Mouse (Mus musculus) ES-Bruce4 (cell line): Measurements from ENCODE around the gene Crtc3. TPM values are rescaled to one million over a fixed set of nuclear protein-coding genes. Genes with fewer than 3 reads are reported as not detected.

ENCODE experiments used
- H3K27ac ChIP-seq: 2 replicates; pipeline ENCODE4 v1.5.1; 2012; ENCODE audit warnings: low read length, inconsistent platforms; ENCODE audit not compliant: insufficient read depth
- H3K27me3 ChIP-seq: 2 replicates; pipeline ENCODE4 v1.6.1; 2012; ENCODE audit warnings: mild to moderate bottlenecking, low read length, inconsistent platforms; ENCODE audit not compliant: control insufficient read depth, poor library complexity, insufficient read depth, severe bottlenecking
- H3K36me3 ChIP-seq: 2 replicates; pipeline ENCODE4 v1.6.1; 2012; ENCODE audit warnings: inconsistent platforms, mild to moderate bottlenecking, low read length, moderate library complexity; ENCODE audit not compliant: control insufficient read depth, poor library complexity, insufficient read depth, severe bottlenecking
- H3K4me1 ChIP-seq: one replicate; pipeline ENCODE4 v1.8.1; 2011; ENCODE audit warnings: low read length; ENCODE audit not compliant: control insufficient read depth, insufficient read depth
- H3K4me3 ChIP-seq: 2 replicates; pipeline ENCODE4 v1.5.1; 2011; ENCODE audit warnings: low read depth, mild to moderate bottlenecking, low read length
- H3K9ac ChIP-seq: 2 replicates; pipeline ENCODE4 v1.6.1; 2012; ENCODE audit warnings: low read depth, mild to moderate bottlenecking, inconsistent platforms; ENCODE audit not compliant: poor library complexity, severe bottlenecking
- H3K9me3 ChIP-seq: replicated peaks from 2 replicates; pipeline ENCODE4 v1.6.1; 2012; ENCODE audit warnings: mild to moderate bottlenecking, low read length, inconsistent platforms; ENCODE audit not compliant: control insufficient read depth, poor library complexity, insufficient read depth, severe bottlenecking
- CTCF ChIP-seq: IDR thresholded peaks from one replicate; pipeline ENCODE4 v1.8.1; 2011; ENCODE audit warnings: low read depth, low read length
- EP300 ChIP-seq: IDR thresholded peaks from 2 replicates; pipeline ENCODE4 v1.6.1; 2011; ENCODE audit warnings: low read depth, low read length; ENCODE audit not compliant: insufficient read depth
- POLR2A ChIP-seq: IDR thresholded peaks from one replicate; pipeline ENCODE4 v1.8.1; 2011; ENCODE audit warnings: low read length; ENCODE audit not compliant: insufficient read depth
- polyA plus RNA-seq: library from polyadenylated mRNA; stranded (reverse); fragments of >200 nt; gene quantifications from 2 replicates; pipeline ENCODE4 v1.2.4, GENCODE M21; 2011; ENCODE audit warnings: low read depth; ENCODE audit not compliant: missing spikeins, insufficient read depth, insufficient read length

Gene Crtc3
- polyA plus RNA-seq, 1 experiment, result 8.0 TPM

DNA sequence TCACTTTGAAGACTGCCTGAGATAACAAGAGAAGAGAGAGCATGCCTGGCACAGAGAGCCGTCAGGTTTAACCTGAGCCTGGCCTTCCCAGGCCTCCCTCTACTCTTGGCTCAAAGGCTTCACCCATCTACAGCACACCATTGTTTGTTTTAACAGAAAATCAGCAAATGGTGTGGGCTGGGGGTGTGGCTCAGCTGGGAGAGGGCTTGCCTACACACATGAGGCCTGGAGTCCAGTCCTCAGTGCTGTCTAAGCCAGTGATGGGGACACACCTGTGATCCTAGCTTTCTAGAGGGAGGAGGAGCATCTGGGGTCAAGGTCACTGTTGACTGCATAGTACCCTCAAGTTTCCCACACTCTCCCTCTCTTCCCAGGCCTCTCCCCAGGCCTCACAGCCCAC lies 6.0 kb downstream of the Crtc3 start:
- no peaks in the 10 kb centered on the region for H3K4me1 ChIP-seq
- no peak overlapping the region for H3K9ac ChIP-seq
- no peak overlapping the region for H3K27ac ChIP-seq
- no peaks in the 10 kb centered on the region for H3K9me3 ChIP-seq
- no peaks in the 10 kb centered on the region for H3K36me3 ChIP-seq
- H3K27me3 ChIP-seq, result no peaks in the 10 kb centered on the region
- H3K4me3 ChIP-seq, result no peak overlapping the region
- TF ChIP-seq CTCF, result no peak
- no peak for TF ChIP-seq POLR2A
- no peak for TF ChIP-seq EP300

DNA sequence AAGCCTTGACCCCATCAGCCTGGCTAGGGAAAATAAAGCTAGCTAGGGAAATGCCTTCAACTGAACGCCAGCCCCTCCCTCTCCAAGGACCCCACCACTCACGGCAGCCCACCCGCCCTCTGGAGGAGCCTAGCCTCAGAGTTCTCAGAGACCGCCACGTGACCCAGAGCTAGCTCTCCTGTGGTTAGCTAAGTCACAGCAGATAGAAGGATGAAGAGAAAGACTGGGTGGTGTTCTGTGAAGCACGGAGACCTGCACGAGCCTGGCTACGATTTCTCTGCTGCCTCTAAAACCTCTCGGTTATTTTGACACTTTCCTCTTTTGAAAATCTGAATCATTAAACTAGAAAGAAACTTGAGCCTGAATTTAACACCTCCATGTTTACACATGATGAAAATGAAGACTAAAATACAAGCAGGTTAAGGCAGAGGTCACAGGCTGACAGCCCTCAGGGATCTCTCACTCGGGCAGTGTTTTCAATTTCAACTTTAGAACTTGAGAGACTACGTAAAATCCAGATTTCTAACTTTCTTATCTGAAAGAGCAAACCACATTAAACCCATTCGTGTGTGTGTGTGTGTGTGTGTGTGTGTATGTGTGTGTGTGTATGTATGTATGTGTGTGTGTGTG lies 8.3 kb downstream of the Crtc3 start:
- Histone ChIP-seq H3K27ac (no peak overlapping the region), H3K36me3 (no peaks in the 10 kb centered on the region), H3K4me1 (no peaks in the 10 kb centered on the region), H3K9me3 (no peaks in the 10 kb centered on the region), H3K4me3 (no peak overlapping the region), H3K27me3 (no peaks in the 10 kb centered on the region), H3K9ac (no peak overlapping the region)
- TF ChIP-seq EP300 (no peak), CTCF (no peak), POLR2A (no peak)

DNA sequence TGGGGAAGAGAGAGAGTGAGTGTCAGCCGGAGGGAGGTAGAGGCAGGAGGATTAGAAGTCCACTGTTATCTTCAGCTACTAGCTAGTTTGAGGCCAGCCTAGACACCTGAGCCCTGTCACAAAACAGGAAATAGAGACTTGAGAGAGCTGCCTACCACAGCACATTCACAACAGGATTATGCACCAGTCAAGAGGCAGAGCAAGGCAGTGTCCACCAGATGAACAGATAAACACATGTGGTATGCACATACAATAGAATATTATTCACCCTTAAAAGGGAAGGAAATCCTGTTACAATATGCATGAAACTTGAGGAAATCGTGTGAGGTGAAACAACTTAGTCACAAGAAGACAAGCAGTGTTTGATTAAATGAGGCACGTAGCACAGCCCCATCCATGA lies 16.4 kb downstream of the Crtc3 start:
- Histone ChIP-seq H3K27me3 (no peaks in the 10 kb centered on the region), H3K27ac (no peak overlapping the region), H3K9ac (no peak overlapping the region), H3K9me3 (no peaks in the 10 kb centered on the region), H3K4me1 (no peaks in the 10 kb centered on the region), H3K4me3 (no peak overlapping the region), H3K36me3 (no peaks in the 10 kb centered on the region)
- no peak for TF ChIP-seq CTCF
- TF ChIP-seq EP300, result no peak
- TF ChIP-seq POLR2A, result no peak

DNA sequence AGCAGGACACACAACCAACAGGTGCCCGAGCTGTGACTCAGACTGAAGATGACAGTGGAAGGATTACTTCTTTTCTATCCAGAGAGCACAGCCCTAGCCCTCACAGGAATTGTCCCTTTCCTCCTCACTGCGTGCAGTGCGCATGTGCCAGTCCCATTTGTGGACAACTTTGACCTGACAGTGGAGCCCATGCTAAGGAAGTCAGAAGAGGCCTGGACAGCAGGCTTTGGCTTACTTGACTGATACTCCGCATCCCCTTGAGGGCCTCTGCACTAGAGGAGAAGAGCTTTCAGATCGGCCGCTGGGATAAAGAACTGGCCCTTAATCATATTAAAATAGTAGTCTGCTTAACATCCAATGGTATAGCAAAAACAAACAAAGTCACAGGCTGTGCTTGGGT lies 17.8 kb downstream of the Crtc3 start:
- no peak overlapping the region for H3K9ac ChIP-seq
- no peaks in the 10 kb centered on the region for H3K4me1 ChIP-seq
- no peaks in the 10 kb centered on the region for H3K27me3 ChIP-seq
- TF ChIP-seq POLR2A (no peak), CTCF (no peak), EP300 (no peak)
- H3K27ac ChIP-seq, result no peak overlapping the region
- no peaks in the 10 kb centered on the region for H3K36me3 ChIP-seq
- no peak overlapping the region for H3K4me3 ChIP-seq
- no peaks in the 10 kb centered on the region for H3K9me3 ChIP-seq

DNA sequence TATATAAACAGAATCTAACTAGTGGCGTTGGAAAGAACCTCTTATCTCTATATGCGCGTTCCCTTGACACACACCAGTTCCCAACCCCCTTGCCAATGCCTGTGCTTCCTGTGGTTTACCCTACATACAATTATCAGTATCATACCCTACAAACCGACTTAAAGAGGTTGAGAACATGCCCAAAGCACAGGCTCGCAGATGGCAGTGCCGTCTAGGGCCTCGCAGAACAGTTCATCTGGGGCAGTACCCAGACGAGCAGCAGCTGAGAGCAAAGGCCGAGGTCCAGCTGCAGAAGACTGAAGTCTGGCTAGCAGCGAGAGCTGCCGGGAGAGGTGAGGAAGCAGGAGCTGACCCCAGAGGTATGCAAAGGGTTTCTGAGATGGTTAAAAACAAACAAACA lies 21.5 kb downstream of the Crtc3 start:
- Histone ChIP-seq H3K4me1 (no peaks in the 10 kb centered on the region), H3K4me3 (no peak overlapping the region), H3K9me3 (no peaks in the 10 kb centered on the region), H3K9ac (no peak overlapping the region), H3K36me3 (no peaks in the 10 kb centered on the region), H3K27ac (no peak overlapping the region), H3K27me3 (no peaks in the 10 kb centered on the region)
- TF ChIP-seq POLR2A, result no peak
- no peak for TF ChIP-seq EP300
- TF ChIP-seq CTCF, result no peak

DNA sequence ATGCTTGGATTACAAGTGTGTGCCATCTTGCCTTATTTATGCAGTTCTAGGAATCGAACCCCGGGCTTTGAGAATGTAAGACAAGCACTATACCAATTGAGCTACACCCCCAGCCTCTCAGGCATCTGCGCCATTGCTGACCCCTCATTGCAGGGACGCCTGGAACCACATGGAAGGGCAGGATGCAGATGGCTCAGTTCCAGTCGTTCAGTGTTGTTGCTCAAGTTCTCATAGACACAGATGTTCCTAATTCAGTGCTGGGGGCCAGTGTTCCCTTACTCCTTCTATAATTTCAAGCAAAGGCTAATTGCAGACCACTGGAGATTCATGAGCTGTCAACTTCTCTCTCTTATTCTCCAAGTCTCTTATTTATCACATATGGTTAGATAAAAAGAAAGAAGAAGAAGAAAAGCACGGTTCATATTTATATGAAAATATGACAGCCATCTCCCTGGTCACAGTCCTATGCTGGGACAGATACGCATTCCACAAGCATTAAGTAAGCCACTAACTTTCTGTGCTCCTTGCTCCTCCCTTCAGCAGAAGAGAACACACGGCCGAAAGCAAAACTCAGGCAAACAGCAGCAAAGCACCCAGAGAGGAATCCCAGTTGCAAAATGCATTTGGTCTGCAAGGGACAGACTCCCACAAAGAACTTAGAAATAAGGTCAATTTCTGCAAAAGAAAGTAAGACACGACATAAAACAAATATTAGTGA lies 22.3 kb downstream of the Crtc3 start:
- H3K27ac ChIP-seq, result no peak overlapping the region
- no peaks in the 10 kb centered on the region for H3K27me3 ChIP-seq
- H3K4me1 ChIP-seq, result no peaks in the 10 kb centered on the region
- TF ChIP-seq EP300 (no peak), CTCF (no peak)
- H3K36me3 ChIP-seq, result no peaks in the 10 kb centered on the region
- no peak overlapping the region for H3K9ac ChIP-seq
- no peak overlapping the region for H3K4me3 ChIP-seq
- H3K9me3 ChIP-seq, result no peaks in the 10 kb centered on the region
